Mouse (Mus musculus) left cerebral cortex, adult 8-10 months (tissue): ENCODE results near the gene Tbc1d30. TPM values are rescaled to one million over a fixed set of nuclear protein-coding genes. Genes with fewer than 3 reads are reported as not detected.

ENCODE experiments used
- DNase-seq, 2 experiments: peaks; one replicate each; pipeline ENCODE4 v3.0.0; 2022; ENCODE audit warnings: low spot score in 2 of 2
- total RNA-seq, 4 experiments: library from RNA; stranded (reverse); gene quantifications; 2 replicates each; pipeline ENCODE4 v1.2.4; 2022

Tbc1d30 gene
- 10 to 100 TPM; 80.6 to 89.9 (median 82.3) TPM for total RNA-seq

DNA sequence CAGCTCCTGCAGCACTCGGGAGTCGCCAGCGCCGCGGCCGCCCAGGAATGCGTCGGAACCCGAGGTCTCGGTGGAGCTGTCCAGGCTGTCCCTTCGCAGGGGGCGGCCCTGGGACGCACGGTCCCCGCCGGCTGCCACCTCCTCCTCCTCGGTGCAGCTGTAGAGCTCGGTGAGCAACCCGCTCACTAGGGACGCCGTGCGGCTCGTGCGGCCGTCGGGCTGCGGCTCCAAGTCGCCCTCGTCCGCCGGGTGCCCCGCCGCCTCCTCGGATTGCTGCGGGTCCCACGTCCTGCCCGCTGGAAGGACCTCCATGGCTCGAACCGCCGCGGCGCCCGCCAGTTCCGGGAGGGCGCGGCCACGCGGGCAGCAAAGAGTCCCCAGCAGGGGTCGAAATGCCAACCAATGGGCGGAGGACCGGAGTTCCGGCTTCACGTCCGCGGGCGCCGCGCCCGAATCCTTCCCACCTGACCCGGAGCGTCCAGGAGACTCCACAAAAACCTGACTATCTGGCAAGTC, at the start of gene Tbc1d30:
Gene Tbc1d30 (minus strand): TSS at position 213 of the 516 bp plus-strand sequence.
- DNase-seq = no peak

DNA sequence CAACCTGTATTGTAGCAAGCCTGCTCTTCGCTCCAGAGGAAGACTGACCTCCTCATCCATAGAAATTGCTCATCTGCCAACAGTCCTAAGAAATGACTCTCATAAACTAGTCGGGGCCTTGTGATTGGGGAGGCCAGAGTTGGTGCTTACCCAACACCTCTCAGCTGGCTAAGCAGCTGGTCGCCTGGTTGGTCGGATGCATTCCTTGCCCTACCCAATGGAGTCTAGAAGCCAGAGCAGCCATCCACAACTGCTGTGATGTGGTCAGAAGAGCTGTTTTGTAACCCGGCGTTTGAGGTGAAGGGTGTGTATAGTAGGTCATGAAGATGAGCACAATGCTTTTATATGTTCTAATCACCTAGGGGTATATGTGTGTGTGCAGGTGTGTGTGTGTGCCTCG, 47.5 kb upstream of the Tbc1d30 start:
- DNase-seq = no peak

DNA sequence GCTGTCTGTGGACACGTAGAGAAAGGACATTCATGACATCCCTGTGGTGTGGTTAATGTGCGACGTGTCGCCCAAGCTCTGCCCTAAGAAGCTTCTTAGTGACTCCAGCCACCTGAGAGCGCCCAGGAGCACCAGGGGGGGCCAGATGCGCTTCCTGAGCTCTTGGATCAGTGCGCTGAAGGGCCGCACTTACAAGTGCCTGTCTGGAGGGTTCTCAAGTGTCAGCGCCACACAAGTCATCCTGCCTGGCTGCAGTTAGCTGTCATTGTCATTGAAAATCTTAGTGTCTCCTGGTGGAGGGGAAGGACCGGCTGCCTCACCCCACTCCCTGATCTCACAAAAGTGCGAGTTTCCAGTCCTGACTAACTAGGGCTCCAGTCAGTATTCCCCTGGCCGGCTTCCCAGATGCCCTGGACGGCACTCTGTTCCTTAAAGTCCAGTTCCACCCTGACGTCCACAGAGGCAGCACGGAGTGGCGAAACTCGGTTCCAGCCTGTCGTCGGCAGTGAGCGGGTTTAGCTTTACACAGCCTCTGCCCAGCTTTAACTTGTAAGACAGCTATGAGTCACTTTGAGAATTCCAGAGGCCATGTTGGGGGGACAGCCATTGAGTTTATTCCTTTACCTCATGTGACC, 44.6 kb upstream of the Tbc1d30 start:
- no peak for DNase-seq

DNA sequence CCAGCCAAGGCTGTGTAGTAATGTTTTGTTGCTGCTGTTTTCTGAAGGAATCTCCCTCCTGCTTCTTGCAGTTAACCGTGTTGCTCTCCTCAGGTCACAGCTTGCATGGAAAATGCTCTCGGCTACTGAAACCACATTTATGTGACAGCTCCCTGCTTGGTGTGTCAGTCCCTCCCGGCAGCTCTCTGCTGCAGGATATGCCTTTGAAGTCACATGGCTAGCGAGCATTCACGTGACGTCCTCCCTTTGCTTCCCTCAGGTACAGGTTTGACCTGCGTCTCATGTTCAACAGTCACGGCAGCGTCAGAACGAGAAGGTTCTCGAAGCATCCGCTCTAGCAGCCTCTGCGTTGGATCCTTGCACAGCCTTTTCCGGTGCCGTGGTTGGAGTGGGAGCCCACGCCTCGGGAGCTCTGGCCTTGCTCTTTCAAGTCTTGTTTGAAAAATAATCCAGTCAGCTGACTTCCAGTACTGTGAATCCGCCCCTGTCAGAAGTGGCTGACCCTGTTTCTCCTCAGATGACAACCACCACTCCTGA, 43.8 kb upstream of the Tbc1d30 start:
- no peak for DNase-seq

DNA sequence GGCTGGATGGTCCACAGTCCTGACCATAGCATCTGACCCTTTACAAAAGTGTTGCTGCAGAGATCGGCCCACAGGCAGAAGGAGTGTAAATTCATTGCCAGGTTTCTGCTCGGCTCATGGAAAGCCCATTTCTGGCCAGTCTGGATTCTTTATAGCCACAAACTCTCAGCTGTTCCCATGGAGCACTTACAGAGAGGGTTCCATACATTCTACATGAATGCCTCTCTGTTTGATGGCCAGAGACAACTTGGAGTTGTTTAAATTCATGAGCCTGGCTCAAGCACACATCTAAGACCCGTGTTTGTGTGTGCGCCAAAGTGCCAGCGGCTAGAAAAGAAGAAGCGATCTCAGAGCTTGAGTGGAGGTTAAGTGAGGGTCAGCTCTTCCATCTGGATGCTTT, 43.2 kb upstream of the Tbc1d30 start:
- DNase-seq = no peak

DNA sequence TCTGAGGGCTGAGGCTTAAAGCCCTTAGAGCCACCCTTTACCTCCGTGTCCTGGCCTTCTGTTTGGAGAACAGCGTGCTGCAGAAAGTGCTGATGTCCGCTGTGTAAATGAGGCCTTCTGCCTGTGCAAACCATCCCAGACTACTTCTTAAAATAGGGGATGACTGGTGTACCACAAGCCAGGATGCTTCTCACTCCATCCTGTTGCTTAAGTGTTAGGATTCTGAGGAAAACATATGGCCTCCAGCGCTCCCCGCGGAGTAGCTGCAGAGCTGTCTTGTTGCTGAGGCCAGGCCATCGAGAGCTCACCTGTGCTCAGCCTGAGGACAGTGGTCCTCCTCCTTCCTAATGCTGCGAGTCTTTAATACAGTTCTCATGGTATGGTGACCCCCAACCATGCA, 40.8 kb upstream of the Tbc1d30 start:
- DNase-seq = no peak

DNA sequence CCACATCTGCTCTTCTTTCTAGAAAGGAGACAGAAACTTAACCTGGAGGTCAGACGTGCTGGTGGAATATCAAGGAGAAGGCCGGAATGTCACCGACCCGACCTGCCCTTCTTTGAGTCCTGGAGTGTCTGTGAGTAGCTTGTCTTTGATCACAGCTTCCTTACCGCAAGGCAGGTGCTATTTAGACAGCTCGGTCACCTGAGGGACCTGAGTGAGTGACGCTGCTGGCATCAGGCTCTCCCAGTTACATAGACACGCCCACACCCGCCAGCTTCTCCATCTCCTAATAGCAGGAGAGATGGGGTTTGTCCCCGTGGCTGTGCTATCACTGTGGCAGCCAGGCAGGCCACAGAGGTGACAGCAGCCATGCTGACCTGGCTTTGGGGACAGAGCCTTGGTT, 39.5 kb upstream of the Tbc1d30 start:
- no peak for DNase-seq

DNA sequence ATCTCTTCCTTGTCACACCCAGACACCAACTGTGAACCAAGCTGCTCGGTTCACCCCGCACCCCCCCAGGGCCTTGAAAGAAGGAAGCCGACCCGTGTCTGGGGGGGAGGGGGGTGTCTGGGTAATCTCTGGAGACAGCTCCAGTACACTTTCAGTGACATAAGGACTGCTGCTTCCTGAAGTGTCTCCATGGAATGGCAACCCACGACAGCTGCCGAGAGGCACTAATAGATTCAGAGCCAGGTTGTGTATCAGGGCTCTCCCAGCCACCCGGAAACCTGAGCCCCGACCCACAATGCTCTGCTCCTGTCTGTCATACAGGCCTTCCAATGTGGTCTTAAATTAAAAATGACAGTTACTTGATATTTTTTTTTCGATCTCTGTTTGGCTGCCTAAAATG, 35.3 kb upstream of the Tbc1d30 start:
- no peak for DNase-seq

DNA sequence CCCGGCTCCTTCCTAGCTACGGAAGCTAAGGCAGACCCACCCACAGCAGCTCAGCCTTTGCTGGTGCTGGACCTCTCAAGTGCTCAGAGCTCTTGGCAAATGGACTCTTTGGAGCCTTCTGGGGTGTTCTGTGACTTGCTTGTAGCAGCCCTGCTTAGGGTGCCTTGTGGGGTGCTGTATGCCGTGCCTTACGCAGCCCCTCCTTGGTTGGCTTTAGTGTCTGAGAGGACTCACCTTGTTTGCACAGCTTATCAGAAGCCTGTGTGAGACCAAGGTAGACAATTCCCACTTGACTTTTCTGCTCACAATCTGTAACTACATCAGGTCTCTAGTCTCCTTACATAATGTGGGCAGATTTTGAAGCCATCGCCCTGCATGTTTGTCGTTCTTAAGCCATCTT, 34.6 kb upstream of the Tbc1d30 start:
- no peak for DNase-seq

DNA sequence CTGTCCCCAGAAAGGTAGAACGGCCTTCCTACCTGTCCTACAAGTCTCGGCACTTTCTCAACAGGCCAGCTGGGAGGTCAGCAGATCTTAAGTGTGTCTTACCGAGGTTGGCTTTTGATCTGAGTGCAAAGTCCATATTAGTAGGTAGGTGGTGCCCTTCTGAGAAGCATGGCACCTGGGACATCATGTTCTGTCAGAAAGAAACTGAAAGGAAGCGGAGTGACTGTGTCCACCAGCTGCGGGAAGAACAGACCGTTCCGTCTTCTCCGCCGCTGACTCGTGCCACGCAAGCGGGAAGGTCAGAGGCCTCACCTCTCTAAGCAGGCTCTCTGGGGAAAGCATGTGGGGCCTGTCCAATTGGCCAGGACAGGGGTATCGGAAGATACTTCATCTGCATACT, 33.6 kb upstream of the Tbc1d30 start:
- no peak for DNase-seq

DNA sequence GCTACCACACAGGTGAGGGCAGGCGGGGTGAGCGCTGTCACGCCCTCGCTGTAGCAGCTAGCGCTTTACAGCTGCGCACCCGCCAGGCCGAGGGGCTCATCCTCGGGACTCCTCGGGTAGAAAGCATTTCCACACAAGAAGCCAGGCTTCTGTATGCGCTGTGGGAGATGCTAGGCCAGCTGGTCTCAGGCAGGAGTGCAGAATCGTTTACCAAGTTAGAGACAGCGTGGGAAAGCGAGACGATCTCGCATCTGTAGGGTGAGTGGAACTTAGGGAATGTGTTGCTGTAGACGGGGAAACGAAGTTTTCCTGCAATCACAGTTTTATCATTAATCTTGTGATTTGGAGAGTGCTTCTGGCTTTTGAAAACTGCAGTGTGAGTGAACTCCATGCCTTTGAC, 30.2 kb upstream of the Tbc1d30 start:
- no peak for DNase-seq

DNA sequence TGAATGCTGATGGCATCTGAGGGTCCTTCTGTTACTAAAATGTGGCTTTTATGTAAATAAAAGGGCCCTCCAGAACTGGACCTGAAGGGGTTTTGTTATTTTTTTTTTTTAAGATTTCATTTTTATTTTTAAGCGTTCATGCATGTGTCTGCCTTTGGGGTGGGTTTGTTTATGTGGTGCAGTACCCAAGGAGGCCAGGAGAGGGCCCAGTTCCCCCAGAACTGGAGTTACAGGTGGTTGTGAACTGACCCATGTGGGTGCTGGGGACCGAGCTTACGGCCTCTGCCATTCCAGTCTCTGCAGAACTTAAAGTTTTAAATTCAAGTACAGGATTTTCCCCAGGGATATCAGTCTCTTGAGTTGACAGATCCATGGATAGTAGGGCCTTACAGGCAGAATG, 28.3 kb upstream of the Tbc1d30 start:
- DNase-seq = no peak

DNA sequence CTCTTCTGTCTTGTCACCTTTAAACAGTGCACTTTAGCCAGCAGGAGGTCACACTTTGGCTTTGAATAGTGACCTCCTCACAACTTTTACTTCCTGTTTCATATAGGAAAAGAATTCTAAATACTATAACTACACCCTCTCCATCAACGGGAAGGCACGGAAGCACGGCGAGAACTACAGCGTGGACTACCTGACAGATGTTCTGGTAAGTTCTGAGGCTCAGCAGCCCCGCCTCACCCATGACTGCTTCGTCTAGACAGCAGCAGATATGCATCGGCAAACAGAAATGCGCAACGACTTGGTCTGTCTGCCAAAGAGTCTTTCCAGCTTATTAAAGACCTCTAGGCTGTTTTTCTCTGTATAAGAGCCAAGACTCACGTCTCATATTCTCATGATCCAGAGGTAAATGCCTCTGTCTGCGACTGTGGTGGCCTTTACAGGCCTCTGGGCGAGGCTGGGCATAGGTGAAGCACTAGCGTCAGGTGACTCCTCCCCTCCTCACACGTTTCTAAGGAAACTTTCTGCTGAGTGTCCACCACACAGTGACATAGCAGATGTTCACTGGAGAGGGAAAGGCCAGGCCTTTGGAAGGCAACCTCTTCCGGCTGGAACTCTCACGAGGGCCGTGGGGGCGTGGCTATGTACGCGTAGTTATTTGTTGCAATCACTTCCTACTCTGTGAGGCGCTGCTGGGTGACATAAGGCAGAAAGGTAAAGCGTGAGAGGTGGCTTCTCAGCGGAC, 25.6 kb upstream of the Tbc1d30 start:
- no peak for DNase-seq

DNA sequence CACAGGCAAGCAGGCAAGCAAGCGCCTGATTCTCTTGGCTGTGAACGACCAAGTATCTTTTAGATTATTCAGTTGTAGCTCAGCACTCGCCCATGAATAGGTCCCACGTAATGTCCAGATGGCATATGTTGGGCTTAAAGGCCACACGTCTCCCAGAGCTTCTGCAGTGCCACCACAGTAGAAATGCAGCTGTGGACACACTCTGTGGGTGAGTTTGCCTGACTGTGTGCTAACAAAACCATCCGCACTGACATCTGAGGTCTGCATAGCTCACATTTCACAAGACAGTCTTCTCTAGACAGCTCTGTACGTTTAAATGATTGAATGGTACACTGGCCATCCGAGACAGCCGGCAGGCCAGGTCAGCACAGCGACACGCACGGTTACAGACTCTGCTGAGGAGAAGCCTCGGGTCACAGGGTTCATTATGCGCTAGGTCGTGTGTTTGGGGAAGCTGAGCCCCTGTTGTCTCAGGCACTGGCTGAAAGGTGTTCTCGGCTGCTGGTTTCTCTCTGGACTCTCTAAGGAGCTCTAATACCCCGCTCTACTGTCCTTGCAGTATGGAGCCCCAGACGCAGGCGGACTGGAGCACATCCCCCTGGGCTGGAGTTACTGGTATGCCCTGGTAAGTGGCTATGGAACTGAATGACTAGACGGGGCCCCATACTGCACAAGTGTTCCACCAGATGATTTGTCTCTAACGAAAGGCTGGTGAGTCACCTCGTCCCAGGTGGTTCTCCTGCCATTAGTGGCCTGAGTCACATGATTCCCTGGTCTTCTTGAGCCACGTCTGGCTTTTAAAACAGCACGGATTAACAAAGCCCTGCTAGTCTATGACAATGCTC, 24.8 kb upstream of the Tbc1d30 start:
- DNase-seq = no peak

DNA sequence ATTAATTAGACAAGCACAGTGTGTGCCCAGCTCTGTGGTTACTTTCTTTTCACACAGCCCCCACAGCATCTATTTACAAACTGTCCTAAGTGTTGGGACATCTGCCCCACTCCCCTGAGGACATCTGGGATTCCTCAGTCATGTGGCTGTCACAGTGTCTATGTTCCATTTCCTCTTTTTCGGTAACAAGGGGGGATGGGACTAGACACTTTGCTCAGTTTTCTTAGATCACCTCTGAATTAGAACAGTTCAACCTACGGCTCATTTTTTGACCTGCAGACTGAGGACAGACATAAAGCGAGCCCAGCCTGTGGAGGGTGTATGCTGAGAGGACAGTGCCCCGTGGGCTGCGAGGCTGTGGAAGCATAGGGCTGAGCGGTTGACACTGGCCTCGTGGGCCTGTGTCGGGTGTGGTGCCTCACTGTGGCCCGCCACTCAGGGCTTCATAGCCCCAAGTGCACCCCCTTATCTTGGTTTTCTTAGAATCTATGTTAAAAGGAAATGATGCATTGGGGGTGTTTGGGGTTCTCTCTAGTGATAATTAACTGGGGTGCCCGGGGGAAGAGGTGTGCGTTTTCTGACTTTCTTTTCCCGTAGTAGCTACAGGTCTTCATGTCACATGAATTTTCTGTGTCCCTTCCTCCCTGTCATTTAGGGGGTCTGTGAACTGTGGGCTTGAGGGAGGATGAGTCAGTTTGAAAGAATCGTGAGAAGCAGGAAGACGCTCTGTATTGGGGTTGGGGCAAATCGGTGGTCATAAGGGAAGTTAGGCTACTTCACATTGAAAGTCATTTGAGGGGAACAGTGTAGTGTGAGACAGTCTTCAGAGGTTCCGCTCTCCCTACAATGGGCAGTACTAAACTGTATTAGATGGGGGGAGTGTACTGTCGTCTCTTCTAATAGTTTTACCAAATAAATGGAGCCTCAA, 23.9 kb upstream of the Tbc1d30 start:
- no peak for DNase-seq

DNA sequence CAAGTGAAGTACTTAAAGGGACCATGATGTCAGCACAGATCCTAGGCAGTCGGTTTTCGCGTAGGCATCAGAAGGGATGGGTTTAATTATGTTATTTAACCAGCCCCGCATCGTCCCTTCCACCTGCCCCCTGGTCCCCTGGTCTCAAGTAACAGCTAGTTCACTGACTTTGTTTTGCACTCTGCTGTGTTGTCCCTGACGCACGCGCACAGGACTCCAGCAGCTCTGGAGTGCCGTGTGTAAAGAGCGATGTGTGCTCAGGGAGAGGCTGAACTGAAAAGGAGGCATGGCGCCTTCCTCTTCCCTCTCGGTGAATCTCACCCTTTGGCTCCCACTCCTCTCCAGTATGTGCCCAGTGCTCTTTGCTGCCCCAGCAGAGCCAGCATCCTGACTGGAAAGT, 22.9 kb upstream of the Tbc1d30 start:
- DNase-seq = no peak

DNA sequence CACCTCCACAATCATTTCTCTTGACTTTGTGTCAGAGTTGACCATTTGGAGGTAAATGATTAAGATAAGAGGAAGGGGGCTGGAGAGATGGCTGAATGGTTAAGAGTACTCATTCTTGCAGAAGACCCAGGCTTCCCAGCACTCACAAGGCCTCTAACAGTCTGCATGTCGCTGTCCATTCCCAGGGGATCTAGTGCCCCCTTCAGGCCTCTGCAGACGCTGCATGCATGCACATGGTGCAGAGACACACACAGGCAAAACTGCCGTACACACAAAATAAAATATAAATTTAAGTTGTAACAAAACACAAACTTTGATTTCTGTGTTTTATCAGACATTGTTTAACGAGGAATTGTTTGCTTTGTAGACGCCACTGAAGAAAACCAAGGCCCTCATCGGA, 19.7 kb upstream of the Tbc1d30 start:
- DNase-seq = no peak

DNA sequence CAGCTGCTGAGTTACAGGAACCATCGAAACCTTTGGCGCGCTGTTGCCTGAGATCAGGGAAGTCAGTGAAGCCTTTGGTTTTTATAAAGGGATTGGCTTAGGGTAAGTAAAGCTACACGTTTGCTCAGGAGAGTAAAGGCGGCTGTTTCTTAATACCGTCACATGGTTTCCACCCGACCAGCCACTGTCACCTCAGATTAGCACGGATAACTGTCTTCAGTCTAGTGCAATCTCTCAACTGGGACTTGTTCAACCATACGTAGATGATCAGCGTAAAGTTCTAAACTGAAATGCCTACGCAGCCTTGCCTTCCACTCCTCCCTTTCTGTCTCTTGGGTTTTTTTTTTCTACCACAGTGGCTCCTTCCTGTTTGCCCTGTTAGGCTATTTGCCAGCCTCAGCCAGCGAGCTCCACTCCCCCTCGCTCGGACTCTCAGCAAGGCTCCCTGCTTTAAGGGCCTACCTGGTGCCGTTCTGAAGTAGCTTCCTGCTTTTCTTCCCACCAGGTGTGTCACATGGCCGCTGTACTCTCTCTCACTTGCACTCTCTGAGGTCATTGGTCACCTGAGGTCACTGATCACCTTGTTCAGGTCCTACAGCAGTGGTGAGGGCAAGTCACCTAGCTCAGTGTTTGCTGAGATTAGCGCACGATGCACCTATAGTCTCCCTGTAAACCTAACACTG, 17.8 kb upstream of the Tbc1d30 start:
- no peak for DNase-seq

DNA sequence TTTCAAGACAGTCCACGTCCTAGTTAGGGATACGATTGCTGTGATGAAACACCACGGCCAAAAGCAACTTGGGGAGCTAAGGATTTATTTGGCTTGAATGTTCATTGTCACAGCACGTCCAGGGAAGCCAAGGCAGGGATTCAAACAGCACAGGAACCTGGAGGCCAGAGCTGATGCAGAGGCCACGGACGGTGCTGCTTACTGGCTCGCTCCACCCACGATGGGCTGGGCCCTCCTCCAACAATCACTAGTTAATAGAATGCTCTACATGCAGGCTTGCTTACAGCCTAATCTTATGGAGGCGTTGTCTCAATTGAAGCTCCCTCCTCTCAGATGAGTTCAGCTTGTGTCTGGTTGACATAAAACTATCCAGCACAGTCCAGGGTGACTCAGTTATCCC, 16.7 kb upstream of the Tbc1d30 start:
- no peak for DNase-seq

DNA sequence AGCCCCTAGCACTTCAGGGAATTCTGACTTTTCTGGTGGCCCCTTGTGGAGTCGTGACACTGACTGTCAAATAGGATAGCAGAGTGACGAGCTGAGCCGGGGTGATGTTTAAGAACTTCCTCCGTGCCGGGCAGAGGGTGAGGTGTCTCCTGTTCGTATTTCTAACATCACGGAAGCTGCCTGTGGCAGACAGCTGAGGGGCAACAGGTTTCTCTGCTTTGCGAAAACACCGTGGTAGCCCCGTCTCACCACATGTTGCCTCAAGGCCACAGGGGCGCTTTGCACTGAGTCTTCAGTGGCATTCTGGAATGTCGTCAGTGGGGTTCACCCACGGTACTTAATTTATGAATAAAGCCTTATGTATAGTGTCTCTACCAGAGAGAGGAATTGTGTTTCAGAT, 16.2 kb upstream of the Tbc1d30 start:
- DNase-seq = no peak
